10 mouse cellular contexts compared by ENCODE assay signal in genomic region chr6:92743605-92744004, GRCm38 (mm10). TPM values are rescaled to one million over a fixed set of nuclear protein-coding genes. Genes with fewer than 3 reads are reported as not detected.
DNase-seq lines count a peak whose midpoint lies in the region; TF ChIP-seq lines count a peak whose summit lies in the region.
"Had no signal": no experiment of that assay in that cellular context is flagged by ENCODE, and none has a peak within 500 bp of the region (broad histone marks: within the 10 kb centered on the region; RNA-seq: fewer than 3 reads in every experiment).

No protein-coding gene starts in this region.

- 32% methylated on average over 11 of the region's 11 CpGs for WGBS in thymus, adult 2 months

- DNase-seq in thymus, postnatal 14 days = peak; percentile 18
- no peak for DNase-seq in thymus, adult 2 months
- DNase-seq in embryo, embryonic 11.5 days (ENCODE audit: low read depth, low spot score) = peak; percentile 57
- DNase-seq in heart, adult 8-10 months (ENCODE audit: low spot score) = peak; percentile 32
- peak; percentile 41 to 73 for DNase-seq in kidney, adult 8-10 months
- DNase-seq in left cerebral cortex, postnatal 36 days (ENCODE audit: low spot score in 2 of 2) = peak; percentile 68 to 85
- peak; percentile 69 for DNase-seq in neural tube, embryonic 10.5 days (ENCODE audit: extremely low spot score, low spot score)
- peak; percentile 20 to 41 for DNase-seq in urinary bladder, postnatal 36 days (ENCODE audit: low spot score in 2 of 2)

- H3K4me3 ChIP-seq in thymus, adult 2 months (ENCODE audit: control insufficient read depth, insufficient read depth, low read length) = no peak overlapping the region

- no peak for TF ChIP-seq CTCF in thymus, adult 2 months (IDR thresholded peaks at IDR 0.05; ENCODE audit: borderline replicate concordance, control insufficient read depth, extremely low read depth, insufficient read depth, low read length, poor library complexity)

- TF ChIP-seq POLR2A in thymus, adult 2 months (IDR thresholded peaks at IDR 0.05; ENCODE audit: control insufficient read depth, extremely low read depth, insufficient read depth, low read length, poor library complexity) = no peak

- no peak overlapping the region for H3K27ac ChIP-seq in thymus, adult 2 months (ENCODE audit: control insufficient read depth, insufficient read depth, low read length)
- H3K27ac ChIP-seq: macrophage had no signal

- no peaks in the 10 kb centered on the region for H3K27me3 ChIP-seq in thymus, adult 2 months (ENCODE audit: control insufficient read depth, insufficient read depth, low read length)
- H3K27me3 ChIP-seq: CH12.LX had no signal

- no peaks in the 10 kb centered on the region for H3K4me1 ChIP-seq in thymus, adult 2 months (replicated peaks; ENCODE audit: control insufficient read depth, insufficient read depth, low read length)

- H3K36me3 ChIP-seq in thymus, adult 2 months (ENCODE audit: control insufficient read depth, insufficient read depth, low read length) = no peaks in the 10 kb centered on the region

- intact Hi-C loops in left cerebral cortex, postnatal 36 days (cut with DNase I) = loop anchor here (1.0 kb wide), 1 partner anchor 457 kb away; no protein-coding TSS in a partner anchor

RNA-seq across cellular contexts. Expression of gene Prickle2, which starts 37.6 kb away (rescaled TPM):
- 0.47 and 0.50 TPM in 2 replicates for polyA plus RNA-seq in thymus, adult 2 months (2012; rRNA removed)
- total RNA-seq in heart, adult 8-10 months (2022) = 1 to 10 TPM; 4.2 to 5.7 (median 5.1) TPM
- total RNA-seq in left cerebral cortex, postnatal 36 days (2021) = 100 to 1,000 TPM; 164 to 189 TPM
- total RNA-seq: CH12.LX had no signal

Comparison
In these comparisons a context has a peak if more than half of its experiments do, and no peak if none do; other contexts are left out.
1. RNA of gene Prickle2, which starts 37.6 kb away (total RNA-seq): 164 to 189 TPM in left cerebral cortex, postnatal 36 days; 4.2 to 5.7 TPM in heart, adult 8-10 months; every median in the first group is over 10 times any median in the second.